Mouse (Mus musculus) embryonic fibroblast, embryonic 13.5 days (primary cell): ENCODE results near the gene Azin2.

Experiments
- CTCF ChIP-seq: IDR thresholded peaks from 2 replicates; pipeline ENCODE4 v1.5.1; 2011; ENCODE audit warnings: mild to moderate bottlenecking, control low read depth, low read length, moderate library complexity, borderline replicate concordance; ENCODE audit not compliant: insufficient read depth
- POLR2A ChIP-seq: IDR thresholded peaks from 2 replicates; pipeline ENCODE4 v1.6.1; 2011; ENCODE audit warnings: low read depth, mild to moderate bottlenecking, control low read depth, low read length, moderate library complexity

DNA sequence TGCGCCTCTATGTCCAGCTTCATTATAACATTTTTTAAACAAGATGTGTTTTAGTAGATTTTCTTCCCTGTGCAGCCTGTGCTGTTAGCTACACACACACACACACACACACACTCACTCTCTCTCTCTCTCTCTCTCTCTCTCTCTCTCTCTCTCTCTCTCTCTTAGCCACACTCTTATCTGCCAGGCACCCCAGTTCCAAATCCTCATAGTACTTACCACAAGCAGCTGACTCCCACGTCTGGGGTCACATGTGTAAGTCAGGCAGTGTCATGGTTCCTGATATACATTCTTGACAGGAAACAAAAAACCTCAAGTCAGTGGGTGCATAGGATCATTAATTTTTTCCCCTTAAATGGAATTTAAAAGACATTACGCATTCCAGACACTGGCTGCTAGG is 46.4 kb upstream of the Azin2 start:
- TF ChIP-seq CTCF (no peak), POLR2A (0 out of 2 replicates have a peak, but pooled peaks have one; percentile 9)
